Mouse (Mus musculus) right cerebral cortex, postnatal 25 days (tissue): Measurements from ENCODE around the gene Rln1.

ENCODE experiments used
- DNase-seq: peaks from one replicate; pipeline ENCODE4 v3.0.0; 2022

The Rln1 gene

DNA sequence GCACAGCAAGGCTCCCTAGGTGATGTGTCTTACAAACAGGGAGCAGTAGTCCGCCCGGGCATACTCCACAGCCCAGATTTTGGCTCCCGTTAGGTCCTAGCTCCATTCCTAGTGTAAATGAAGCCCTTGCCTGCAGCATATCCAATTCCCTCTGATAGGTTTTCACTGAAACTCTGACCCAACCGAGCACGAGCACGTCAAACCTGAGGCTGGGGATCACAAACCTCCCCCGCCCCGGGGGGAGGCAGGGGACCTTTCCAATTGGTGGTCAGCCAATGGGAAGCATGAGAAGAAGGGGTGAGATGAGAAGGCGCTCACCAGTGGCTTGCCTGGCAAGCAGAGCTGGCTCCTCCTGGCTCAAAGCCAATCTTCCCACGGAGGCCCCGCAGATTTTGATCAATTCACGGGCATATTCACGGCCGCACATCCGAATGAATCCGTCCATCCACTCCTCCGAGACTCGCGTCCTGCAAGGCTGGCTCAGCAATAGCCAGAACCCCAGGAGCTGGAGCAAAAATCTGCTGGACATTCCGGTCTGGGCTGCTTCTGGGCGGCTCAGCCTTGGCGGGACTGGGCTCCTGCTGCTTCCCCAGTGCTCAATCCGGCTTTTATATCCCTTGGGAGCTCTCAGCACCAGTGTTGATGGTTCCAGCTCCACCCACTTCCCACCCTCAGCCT is at the start of gene Rln1:
Rln1 (minus strand) TSS at position 603 of the 678 bp plus-strand sequence.
- DNase-seq: peak; percentile 33

- no peak for DNase-seq
These were observed 48.9 kb upstream of the Rln1 start for GRCm38 (mm10) chr19:29383368-29383767.

- no peak for DNase-seq
These were observed 45.6 kb upstream of the Rln1 start for GRCm38 (mm10) chr19:29379839-29380603.

DNA sequence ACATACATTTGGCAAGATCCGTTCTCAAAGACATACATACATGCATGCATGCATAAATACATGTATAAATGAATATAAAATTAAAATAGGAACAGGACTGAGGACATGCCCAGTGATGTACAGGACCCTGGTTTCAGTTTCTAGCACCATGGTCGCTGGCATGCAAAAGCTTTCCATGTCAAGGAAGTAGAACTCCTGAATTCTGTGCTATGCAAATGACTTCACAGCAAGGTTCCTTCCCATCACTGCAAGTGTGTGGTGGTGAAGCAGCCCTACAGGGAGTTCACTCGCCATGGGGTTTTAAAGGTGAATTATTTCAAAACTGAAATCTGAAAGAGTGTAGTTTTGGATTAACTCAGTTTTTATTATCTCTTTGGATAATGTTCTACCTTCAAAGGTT is 41.9 kb upstream of the Rln1 start:
- DNase-seq: no peak

DNA sequence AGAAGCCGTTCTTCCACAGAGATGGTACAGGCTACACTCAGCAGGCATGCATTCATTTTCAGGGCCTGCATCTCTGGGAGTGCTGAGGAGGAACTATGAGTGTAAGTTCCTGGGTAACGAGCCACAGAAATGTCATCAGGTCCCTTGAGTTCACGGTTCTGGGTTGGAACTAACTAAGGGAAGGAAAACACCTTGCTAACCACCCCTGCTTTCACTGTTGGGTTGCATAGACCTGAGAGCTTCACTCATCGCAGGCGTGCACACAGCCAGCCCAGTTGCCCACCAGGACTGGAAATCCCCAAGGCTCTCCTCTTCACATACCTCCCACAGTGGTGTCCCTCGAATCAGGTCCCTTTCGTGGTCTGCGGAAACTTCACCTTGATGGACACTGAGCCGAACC is 40.5 kb upstream of the Rln1 start:
- DNase-seq: no peak

DNA sequence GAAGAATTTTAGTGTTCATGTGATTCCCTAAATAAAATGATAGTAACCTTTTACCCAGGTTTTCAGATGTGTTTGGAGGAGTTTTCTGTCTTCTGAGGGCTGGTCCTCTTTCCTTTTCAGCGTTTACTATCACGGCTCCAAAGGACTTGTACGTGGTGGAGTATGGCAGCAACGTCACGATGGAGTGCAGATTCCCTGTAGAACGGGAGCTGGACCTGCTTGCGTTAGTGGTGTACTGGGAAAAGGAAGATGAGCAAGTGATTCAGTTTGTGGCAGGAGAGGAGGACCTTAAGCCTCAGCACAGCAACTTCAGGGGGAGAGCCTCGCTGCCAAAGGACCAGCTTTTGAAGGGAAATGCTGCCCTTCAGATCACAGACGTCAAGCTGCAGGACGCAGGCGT is 39.0 kb upstream of the Rln1 start:
- no peak for DNase-seq

DNA sequence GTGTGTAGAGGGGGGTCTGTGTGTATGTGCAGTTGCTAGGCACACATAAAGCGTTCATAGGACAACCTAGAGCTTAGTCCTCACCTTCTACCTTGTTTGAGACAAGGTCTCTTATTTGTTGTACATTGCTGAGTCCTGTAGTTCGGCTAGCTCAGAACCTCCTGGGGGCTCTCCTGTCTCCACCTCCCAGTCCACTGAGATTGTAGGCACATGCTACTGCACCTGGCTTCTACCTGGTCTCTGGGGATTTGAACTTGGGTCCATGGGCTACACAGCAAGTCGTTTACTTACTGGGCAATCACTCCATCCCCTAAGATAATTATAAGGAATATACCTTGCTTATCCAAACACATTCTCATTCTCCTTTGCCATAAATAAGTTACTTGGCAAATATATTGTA is 38.2 kb upstream of the Rln1 start:
- no peak for DNase-seq

- no peak for DNase-seq
These were observed 37.7 kb upstream of the Rln1 start for GRCm38 (mm10) chr19:29372138-29372537.

DNA sequence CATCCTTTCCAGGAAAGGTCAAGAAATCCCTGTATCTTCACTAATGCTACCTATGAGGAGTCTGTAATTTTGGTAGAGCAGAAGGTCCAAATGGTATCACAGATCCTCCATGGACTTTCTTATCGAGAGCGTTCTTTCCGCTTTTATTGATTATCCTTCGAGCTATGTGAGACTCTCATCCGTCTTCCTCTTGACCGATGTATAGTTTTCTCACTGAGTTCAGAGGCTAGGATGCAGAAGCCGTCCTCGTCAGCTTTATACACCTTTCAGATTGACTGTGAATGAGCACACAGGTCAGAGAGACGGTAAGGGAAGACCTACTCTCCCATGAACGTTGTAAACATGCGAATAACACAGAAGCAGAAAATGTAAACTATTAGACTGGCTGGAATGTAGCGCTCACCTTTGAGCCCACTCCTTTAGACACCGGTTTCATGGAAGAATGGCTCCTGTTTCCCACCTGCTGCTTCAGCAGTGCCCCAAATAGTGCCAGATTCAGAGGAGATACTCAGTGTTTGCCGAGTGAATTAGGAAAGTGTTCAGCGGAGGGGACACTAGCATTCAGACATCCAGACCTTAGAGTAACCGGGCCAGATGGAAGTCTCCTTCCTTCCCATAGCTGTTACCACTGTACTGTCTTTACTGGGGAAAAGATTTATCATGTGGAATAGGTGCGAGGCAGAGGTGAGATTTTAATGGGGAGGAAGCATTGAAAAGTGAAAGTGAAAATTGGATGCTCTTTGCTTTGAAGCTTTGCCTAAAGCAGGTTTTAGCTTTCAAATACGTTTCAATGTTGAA is 37.0 kb upstream of the Rln1 start:
- no peak for DNase-seq

DNA sequence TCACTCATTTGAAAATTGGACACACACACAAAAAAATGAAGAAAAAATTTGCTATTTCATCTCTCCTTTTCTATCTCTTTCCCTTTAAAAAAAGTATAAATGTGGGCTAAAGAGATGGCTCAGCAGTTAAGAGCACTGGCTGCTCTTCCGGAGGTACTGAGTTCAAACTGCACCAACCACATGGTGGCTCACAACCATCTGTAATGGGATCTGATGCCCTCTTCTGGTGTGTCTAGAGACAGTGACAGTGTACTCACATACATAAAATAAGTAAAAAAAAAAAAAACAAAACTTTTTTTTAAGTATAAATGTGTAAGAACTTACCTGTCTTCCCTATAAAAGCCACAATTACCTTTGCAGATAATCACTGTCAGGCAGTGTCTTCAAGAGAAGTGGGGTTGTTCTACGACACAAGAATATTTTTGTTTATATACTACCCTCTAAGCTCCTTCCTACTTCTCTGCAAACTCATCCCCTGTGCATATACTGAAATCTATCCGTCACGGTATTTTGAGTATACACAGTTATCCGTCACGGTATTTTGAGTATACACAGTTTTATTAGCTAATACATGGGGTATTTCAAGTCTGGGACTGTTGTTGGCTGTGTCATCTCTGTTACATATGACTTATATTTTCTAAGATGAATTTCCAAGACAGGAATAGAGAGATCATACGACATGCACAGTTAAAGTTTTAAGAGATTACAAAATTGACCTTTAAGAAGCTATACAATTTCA is 36.2 kb upstream of the Rln1 start:
- no peak for DNase-seq

DNA sequence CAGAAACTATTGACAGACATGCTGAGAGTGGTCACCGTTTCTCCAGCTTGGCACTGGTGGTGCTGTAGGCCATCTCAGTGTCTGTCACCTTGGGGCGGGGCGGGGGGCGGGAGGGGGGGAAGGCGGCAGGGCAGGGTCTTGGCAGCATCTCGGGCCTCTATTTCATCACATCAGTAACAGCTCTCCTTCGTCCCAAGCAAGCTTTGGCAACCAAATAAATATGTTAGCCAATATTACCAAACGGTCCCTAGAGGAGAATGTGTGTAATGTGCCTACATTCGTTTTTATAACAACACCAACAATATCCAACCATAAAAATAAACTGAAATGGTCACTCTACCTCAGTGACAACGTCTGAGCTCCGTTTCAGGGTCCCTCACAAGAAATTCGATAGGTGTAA is 35.6 kb upstream of the Rln1 start:
- no peak for DNase-seq

DNA sequence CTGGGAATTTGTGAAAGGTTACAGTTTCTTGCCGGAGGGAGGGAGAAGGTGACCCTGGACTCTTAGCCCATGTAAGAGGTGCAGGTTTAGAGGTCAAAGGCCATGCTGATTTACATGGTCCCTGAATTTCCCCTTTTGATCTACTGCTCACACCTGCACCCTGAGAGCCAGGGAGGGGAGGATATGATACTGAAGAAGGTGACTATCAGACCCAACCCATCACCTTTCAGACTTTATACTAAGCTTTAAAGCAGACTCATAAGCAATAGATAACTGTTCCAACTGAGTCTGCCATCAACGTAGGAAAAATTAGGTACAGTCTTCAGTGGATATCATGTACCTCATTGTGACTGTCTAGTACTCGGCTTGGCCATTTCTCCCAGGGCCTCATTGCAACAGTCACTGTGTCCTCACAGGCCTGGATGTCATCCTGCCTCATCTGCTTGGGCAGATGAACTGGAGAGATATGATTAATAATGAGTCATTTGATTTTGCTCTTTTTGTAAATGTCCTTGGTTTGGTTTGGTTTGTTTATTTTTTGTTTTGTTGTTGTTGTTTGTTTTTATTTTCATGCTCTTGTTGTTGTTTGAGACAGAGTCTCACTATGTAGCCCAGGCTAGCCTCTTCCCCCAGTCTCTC is 34.3 kb upstream of the Rln1 start:
- no peak for DNase-seq

GRCm38 (mm10) chr19:29368041-29368440 is 33.6 kb upstream of the Rln1 start:
- no peak for DNase-seq

- DNase-seq: peak; percentile 35
These were observed 32.6 kb upstream of the Rln1 start, which contains the start of the genes Plgrkt and Cd274 for GRCm38 (mm10) chr19:29366969-29367622. Gene Plgrkt, minus strand, starts transcription at chr19:29367390. Gene Cd274, plus strand, starts transcription at chr19:29367455.

GRCm38 (mm10) chr19:29366226-29366968 is 31.9 kb upstream of the Rln1 start:
- no peak for DNase-seq

DNA sequence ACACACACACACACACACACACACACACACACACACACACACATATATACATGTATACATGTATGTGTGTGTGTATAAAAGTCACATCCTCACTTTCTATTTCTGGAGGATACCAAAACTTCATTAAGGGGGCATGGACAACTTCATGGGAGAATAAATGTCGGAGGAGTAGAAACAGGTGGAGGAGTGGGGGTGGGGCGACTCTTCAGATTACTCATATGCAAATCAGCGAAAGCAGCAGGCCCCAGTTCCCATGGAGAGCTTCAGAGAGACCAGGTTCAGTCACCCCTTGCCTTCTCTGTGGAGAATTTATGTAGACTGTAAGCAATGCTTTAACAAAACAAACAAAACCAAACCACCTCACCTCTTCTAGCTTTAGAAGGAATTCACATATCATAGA is 30.6 kb upstream of the Rln1 start:
- no peak for DNase-seq

DNA sequence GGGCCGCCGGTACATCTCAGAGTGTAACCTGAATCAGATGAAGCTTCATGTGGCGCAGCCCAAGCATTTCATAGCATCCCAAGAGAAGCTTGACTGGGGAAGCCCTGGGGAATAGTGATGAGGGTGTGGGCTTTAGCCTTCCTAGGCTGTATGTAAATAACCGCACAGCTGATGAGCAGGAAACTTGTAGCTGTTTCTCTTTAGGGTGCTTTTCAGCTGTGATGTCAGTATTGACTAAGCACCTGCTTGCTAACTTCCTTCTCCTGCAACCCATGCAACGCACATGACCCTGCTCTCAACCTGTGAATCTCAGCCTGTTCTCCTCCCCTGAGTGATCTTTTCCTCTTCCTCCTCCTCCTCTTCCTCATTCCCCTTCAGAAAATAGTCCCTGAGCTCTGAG is 29.6 kb upstream of the Rln1 start:
- no peak for DNase-seq

- no peak for DNase-seq
These were observed 29.1 kb upstream of the Rln1 start for GRCm38 (mm10) chr19:29363557-29363956.

DNA sequence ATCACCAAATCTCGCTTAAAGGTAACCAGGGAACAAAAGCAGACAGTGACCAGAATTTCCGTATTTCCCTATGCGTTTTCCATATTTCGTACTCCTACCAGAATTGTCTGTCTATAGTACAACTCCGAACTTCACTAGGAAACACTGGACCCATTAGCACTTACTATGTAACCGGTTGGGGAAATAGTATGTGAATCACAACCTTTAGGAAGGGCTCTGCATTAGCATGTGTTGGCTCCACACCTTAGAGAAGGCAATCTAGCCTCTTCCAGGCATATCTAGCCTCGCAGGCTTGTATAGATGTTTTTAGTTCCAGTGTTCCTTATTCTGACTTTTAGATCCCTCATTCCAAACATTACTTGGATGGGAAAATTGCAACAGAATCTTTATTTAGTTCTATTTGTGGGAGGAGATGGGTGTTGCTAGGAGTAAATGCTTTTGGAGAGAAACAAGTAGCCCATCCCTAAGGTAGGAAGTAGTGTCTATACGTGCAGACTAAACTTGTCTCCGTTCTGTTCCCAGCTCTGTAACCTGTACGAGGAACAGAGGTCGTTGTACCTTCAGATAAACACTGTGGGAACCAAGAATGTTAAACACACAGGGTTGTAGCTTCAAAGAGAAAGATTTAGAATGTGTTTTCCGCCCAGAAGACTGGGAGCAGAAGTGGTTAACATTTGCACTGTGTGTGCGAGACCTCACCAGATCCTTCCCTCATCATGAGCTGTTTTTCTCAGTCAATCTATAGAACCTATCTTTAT is 27.9 kb upstream of the Rln1 start:
- DNase-seq: no peak

GRCm38 (mm10) chr19:29361468-29362130 is 27.1 kb upstream of the Rln1 start:
- peak; percentile 91 for DNase-seq
